Mouse (Mus musculus) heart, embryonic 10.5 days (tissue): ENCODE measurements around the gene Usp31. TPM values are rescaled to one million over a fixed set of nuclear protein-coding genes. Genes with fewer than 3 reads are reported as not detected.
A peak's percentile ranks its signal among the peaks of the same experiment; 100 is the strongest.

Experiments used
- DNase-seq: peaks from one replicate; pipeline ENCODE4 v3.0.0-alpha.2; 2017; ENCODE audit warnings: low spot score
- H3K27ac ChIP-seq: fragments of 300-500 bp; sonication (generic); 2 replicates; pipeline ENCODE4 v1.5.1; 2016; ENCODE audit warnings: mild to moderate bottlenecking
- H3K27me3 ChIP-seq: fragments of 300-500 bp; sonication (generic); 2 replicates; pipeline ENCODE4 v1.6.1; 2016; ENCODE audit warnings: mild to moderate bottlenecking; ENCODE audit not compliant: poor library complexity, insufficient read depth, severe bottlenecking
- H3K36me3 ChIP-seq: fragments of 300-500 bp; sonication (generic); 2 replicates; pipeline ENCODE4 v1.6.1; 2016; ENCODE audit warnings: mild to moderate bottlenecking, moderate library complexity
- H3K4me1 ChIP-seq: fragments of 300-500 bp; sonication (generic); 2 replicates; pipeline ENCODE4 v1.6.1; 2016; ENCODE audit warnings: mild to moderate bottlenecking
- H3K4me3 ChIP-seq: fragments of 300-500 bp; sonication (generic); 2 replicates; pipeline ENCODE4 v1.5.1; 2016; ENCODE audit warnings: mild to moderate bottlenecking, moderate library complexity
- H3K9me3 ChIP-seq: fragments of 300-500 bp; sonication (generic); 2 replicates; pipeline ENCODE4 v1.6.1; 2016; ENCODE audit warnings: mild to moderate bottlenecking, moderate library complexity
- WGBS: fragments of 180-500 bp; shearing (Covaris S2); methylation state at CpG from one replicate; pipeline ENCODE4 v1.1.7; 2016; 5-methylcytosine and 5-hydroxymethylcytosine counted together
- polyA plus RNA-seq: library from polyadenylated mRNA; unstranded; fragments of >200 nt; fragmentation: Nextera tagmentation; extraction: Ambion mirVana; gene quantifications from 2 replicates; pipeline ENCODE4 v1.2.1, GENCODE M21; 2016

Gene Usp31
- polyA plus RNA-seq, 1 experiment from 2014 or later: 2.3 TPM

- Histone ChIP-seq H3K27ac (no peak overlapping the region), H3K27me3 (no peaks in the 10 kb centered on the region), H3K4me3 (no peak overlapping the region), H3K36me3 (peaks cover 7% of the 10 kb centered on the region; the same call in 1 of the 2 replicates), H3K4me1 (peaks cover 11% of the 10 kb centered on the region; the same call in 1 of the 2 replicates), H3K9me3 (no peaks in the 10 kb centered on the region)
- 58% methylated on average over 12 of the region's 12 CpGs for WGBS
- DNase-seq: no peak
Measured at GRCm38 (mm10) chr7:121640998-121641762, 65.9 kb downstream of the Usp31 start.

- Histone ChIP-seq H3K4me3 (no peak overlapping the region), H3K9me3 (no peaks in the 10 kb centered on the region), H3K27ac (no peak overlapping the region), H3K36me3 (no peaks in the 10 kb centered on the region), H3K4me1 (peaks cover 11% of the 10 kb centered on the region; the same call in 1 of the 2 replicates), H3K27me3 (no peaks in the 10 kb centered on the region)
- WGBS: 81% methylated on average over 5 of the region's 5 CpGs
- DNase-seq: no peak
Measured at GRCm38 (mm10) chr7:121636732-121637131, 70.3 kb downstream of the Usp31 start.

- Histone ChIP-seq H3K36me3 (no peaks in the 10 kb centered on the region), H3K27ac (no peak overlapping the region), H3K4me3 (no peak overlapping the region), H3K4me1 (peaks cover 5% of the 10 kb centered on the region; the same call in 1 of the 2 replicates), H3K9me3 (no peaks in the 10 kb centered on the region), H3K27me3 (no peaks in the 10 kb centered on the region)
- WGBS: 80% methylated on average over 3 of the region's 3 CpGs
- DNase-seq: no peak
Measured at GRCm38 (mm10) chr7:121634236-121634635, 72.8 kb downstream of the Usp31 start.

- 80% methylated on average over 9 of the region's 9 CpGs for WGBS
- H3K36me3 ChIP-seq: no peaks in the 10 kb centered on the region
- no peak for DNase-seq
- no peak overlapping the region for H3K4me3 ChIP-seq
- no peaks in the 10 kb centered on the region for H3K9me3 ChIP-seq
- no peaks in the 10 kb centered on the region for H3K27me3 ChIP-seq
- no peaks in the 10 kb centered on the region for H3K4me1 ChIP-seq
- H3K27ac ChIP-seq: no peak overlapping the region
Measured at GRCm38 (mm10) chr7:121622835-121623420, 84.1 kb downstream of the Usp31 start.

- 77% methylated on average over 6 of the region's 6 CpGs for WGBS
- no peak for DNase-seq
- no peaks in the 10 kb centered on the region for H3K27me3 ChIP-seq
- no peak overlapping the region for H3K4me3 ChIP-seq
- H3K27ac ChIP-seq: no peak overlapping the region
- H3K4me1 ChIP-seq: no peaks in the 10 kb centered on the region
- H3K36me3 ChIP-seq: no peaks in the 10 kb centered on the region
- no peaks in the 10 kb centered on the region for H3K9me3 ChIP-seq
Measured at GRCm38 (mm10) chr7:121622433-121622832, 84.6 kb downstream of the Usp31 start.

GRCm38 (mm10) chr7:121601697-121602096 is 105.4 kb downstream of the Usp31 start:
- no peaks in the 10 kb centered on the region for H3K4me1 ChIP-seq
- no peaks in the 10 kb centered on the region for H3K36me3 ChIP-seq
- H3K27ac ChIP-seq: no peak overlapping the region
- WGBS: 36% methylated on average over 4 of the region's 4 CpGs
- no peak overlapping the region for H3K4me3 ChIP-seq
- H3K27me3 ChIP-seq: no peaks in the 10 kb centered on the region
- H3K9me3 ChIP-seq: no peaks in the 10 kb centered on the region
- DNase-seq: peak; percentile 80

- H3K4me1 ChIP-seq: no peaks in the 10 kb centered on the region
- DNase-seq: no peak
- H3K4me3 ChIP-seq: no peak overlapping the region
- H3K27me3 ChIP-seq: no peaks in the 10 kb centered on the region
- H3K9me3 ChIP-seq: no peaks in the 10 kb centered on the region
- H3K36me3 ChIP-seq: no peaks in the 10 kb centered on the region
- WGBS: 65% methylated on average over 3 of the region's 3 CpGs
- no peak overlapping the region for H3K27ac ChIP-seq
Measured at GRCm38 (mm10) chr7:121596401-121596800, 110.7 kb downstream of the Usp31 start.

- DNase-seq: no peak
- Histone ChIP-seq H3K36me3 (no peaks in the 10 kb centered on the region), H3K27me3 (no peaks in the 10 kb centered on the region), H3K4me3 (no peak overlapping the region), H3K27ac (no peak overlapping the region), H3K9me3 (no peaks in the 10 kb centered on the region), H3K4me1 (no peaks in the 10 kb centered on the region)
- 74% methylated on average over 4 of the region's 4 CpGs for WGBS
Measured at GRCm38 (mm10) chr7:121595496-121595895, 111.6 kb downstream of the Usp31 start.

GRCm38 (mm10) chr7:121595085-121595484 is 112.0 kb downstream of the Usp31 start:
- Histone ChIP-seq H3K4me3 (no peak overlapping the region), H3K4me1 (no peaks in the 10 kb centered on the region), H3K27me3 (no peaks in the 10 kb centered on the region), H3K27ac (no peak overlapping the region), H3K9me3 (no peaks in the 10 kb centered on the region), H3K36me3 (no peaks in the 10 kb centered on the region)
- no peak for DNase-seq
- 73% methylated on average over 5 of the region's 5 CpGs for WGBS

- H3K4me1 ChIP-seq: no peaks in the 10 kb centered on the region
- H3K27ac ChIP-seq: no peak overlapping the region
- no peaks in the 10 kb centered on the region for H3K9me3 ChIP-seq
- H3K4me3 ChIP-seq: no peak overlapping the region
- H3K27me3 ChIP-seq: no peaks in the 10 kb centered on the region
- WGBS: 77% methylated on average over 1 of the region's 1 CpGs
- H3K36me3 ChIP-seq: no peaks in the 10 kb centered on the region
- DNase-seq: no peak
Measured at GRCm38 (mm10) chr7:121594623-121595022, 112.4 kb downstream of the Usp31 start.

Other genes with a start within 250 kb of the Usp31 start
- gene Scnn1g, start 27.2 kb upstream of the Usp31 start, polyA plus RNA-seq: 0.35 TPM in 1 of 2 replicates, not detected in the other
- 0.30 TPM in 1 of 2 replicates, not detected in the other for gene Scnn1b, start 157.8 kb upstream of the Usp31 start, polyA plus RNA-seq